Mouse (Mus musculus): Measurements from ENCODE around the gene Mapkapk2.
A peak's percentile ranks its signal among the peaks of the same experiment; 100 is the strongest.

Mapkapk2 gene

DNA sequence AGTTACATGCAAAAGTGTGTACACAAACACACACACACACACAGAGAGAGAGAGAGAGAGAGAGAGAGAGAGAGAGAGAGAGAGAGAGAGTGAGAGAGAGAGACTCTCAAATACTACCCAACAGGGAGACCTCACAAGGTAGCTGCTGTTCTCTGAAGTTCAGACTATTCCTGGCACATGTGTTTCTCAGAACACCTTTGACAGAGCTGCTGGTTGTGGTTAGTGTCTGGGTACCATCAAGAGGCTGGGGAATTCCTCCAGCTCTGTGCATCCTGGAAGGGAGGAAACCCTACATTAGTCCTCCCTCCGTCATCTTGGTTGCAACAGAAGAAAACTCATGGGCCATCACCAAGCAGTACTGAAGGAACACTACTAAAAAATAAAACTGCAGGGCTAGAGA, 16.9 kb downstream of the Mapkapk2 start:
- DNase-seq = no peak

DNA sequence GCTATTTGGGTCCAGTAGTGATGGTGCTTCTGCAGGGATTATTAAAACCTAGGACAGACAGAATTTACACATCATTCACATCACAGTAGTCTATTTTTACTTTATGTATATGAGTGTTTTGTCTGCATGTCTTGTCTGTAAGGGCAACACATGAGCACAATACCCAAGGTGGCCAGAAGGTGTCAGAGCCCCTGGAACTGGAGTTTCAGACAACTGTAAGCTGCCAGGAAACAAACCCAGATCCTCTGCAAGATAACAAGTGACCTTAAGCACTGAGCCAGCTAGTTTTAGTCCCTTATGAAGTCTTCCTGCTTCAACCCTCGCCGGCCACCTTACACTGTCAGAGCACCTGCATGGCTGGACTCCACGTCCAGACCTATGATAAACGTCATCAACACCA, 17.9 kb downstream of the Mapkapk2 start:
- DNase-seq = peak; percentile 46

DNA sequence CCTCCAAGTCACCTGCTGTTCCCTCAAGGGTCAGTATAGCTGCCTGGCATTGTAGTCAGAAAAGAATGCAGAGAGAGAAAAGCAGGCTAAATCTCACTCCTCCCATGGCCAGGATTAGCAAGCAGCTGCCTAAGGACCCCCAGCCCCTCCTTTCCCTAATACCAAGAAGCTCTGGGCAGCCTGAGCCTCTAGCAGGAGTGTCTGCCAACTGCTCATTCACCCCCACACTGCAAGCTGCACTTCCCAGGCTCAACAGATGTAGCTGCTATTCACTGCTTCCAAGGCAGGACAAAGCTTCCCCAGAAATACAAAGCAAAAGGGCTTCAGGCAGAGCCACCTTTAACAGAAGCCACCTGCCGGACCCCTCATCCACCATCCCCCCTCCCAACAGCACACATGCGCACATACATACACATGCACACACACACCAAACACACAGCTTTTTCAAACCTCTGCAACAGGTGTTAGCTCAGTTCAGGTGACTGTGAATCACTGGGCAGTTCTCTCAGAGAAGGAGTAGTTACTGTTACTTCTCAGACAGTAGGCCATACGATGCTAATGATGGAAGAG, 18.8 kb downstream of the Mapkapk2 start:
- no peak for DNase-seq

DNA sequence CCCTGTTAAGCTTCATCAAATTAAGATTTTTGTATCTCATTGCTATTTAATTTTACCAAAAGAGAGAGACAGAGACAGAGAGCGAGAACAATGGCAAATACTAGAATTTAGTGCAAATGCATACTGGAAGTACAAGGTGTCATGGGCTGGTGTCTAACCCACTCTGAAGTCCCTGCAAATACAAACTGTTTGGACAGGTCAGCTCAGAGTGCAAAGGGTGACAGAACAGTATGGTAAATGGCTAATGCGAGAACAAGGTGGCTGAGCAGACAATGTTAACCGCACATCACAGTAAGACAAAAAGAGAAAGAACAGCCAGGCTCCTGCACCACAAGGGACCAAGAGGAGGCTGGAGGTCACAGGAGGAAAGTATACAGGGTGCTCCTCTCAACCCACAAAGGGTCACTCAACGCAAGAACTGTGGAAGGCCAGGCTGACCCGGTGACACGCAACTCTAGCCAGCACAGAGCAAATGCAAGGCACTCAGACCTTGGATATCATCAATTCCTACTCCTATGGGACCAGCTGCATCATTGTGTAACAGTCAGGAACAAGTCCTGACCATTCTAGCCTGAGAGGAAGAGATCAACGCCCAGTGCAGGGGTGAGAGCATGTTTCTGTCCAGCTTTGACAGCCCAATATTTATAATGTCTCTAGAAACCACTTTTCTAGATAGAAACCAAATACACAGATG, 22.4 kb downstream of the Mapkapk2 start:
- no peak for DNase-seq

DNA sequence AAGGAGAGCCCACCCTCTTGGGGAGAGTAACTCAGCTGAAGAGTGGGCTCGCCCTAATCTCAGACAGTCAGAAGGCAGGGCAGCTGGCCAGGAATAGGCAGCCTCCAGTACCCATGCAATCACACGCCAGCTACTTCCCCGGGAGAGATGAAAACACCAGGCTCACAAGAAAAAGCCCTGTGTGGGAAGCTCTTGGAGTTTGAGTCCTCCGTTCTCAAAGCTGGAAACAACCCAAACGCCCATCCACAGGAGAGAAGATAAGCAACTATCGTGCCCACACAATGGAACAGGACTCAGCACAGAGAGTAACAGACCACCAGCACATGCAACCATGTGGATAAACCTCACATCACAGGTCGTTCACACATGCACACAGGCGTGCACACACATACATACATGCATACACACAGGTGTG, 23.1 kb downstream of the Mapkapk2 start:
- no peak for DNase-seq

DNA sequence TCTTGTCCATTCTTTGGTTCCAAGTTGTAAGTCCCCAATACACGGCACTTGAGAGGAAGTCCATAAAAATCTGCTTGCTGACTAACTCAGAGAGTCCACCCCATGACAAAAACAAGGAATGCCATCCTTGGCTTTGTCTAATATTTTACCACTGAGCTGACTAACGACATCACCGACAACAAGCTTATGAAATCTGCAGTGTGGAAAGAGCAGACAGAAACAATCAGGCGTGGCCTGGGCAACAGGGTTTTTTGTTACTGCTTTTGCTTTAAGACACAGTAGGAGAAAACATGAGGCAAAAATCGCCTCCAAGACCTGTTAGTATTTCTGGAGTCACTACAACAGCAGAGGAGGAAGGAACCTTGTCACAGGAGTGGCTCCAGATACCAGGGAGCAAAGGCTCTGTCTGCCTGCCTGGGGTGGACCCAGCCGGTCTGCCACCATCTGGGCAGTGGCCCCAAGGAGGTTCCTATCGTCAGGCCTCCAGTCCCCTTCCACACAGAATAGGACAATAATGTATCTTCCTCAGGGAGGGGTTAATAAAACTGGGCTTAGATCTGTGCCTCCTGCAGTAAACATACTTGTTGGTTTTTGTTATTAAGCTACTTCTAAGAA, 25.1 kb downstream of the Mapkapk2 start:
- DNase-seq = no peak

DNA sequence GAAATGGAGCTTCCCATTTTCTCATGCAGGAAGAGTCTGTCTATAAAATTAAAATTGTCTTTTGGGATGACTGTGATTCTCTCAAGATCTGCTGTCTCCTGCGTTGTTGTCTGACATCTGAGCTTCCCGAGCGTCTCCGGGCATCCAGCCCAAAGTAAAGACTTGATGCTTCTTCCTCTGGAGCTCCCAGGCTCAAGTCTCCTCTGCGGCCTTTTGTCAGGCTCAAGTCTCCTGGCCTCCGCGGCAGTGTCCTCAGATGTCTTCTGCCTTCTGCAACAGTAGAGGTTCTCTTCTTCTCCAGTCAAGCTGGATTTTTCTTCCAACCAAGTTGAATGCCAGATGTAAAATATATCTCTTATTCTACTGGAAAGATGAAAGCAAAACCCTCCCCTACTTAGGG, 28.6 kb downstream of the Mapkapk2 start:
- peak; percentile 49 for DNase-seq

DNA sequence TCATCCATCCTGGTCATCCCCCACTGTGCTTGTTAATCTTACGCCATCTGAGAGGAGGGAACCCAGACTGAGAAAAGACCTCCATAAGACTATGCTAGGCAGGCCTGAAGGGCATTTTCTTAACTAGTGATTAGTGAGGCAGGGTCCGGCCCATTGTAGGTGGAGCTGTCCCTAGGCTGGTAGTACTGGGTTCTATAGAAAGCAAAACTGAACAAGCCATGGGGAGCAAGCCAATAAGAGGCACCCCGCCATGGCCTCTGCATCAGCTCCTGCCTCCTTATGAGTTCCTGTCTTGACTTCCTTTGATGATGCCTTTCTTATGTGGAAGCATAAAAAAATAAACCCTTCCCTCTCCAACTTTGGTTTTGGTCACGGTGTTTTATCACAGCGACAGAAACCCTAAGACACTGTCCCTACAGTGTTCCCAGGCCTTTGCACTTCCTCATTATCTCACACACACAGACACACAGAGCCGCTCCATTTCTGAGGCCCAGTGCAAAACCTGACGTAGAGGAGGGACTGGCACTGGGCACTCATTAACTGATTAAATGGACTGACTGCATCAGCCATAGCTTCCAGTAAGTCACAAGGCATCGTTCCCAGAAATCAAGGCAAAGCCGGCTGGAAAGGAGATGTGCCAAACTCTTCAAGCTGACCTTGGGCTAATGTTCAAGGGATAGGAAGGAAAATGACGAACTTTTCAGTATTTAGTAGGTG, 29.5 kb downstream of the Mapkapk2 start:
- DNase-seq = peak; percentile 42

DNA sequence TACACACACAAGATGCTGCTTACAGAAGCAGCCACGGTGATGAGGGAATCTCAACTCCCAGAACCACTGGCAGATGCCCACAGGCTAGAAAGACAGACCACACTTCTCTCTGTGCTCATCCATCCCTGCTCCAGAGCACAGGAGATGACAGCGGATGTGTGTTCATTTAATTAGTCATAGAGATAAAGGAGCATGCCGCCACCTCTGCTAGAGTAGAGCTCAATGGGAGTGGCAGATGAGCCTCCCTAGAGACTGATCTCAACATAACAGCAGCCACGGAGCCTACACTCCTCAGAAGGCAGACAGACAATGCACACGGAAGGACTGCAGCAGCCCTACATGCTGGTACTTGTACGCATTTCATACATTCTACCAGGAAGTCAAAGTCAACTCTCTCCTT, 33.4 kb downstream of the Mapkapk2 start:
- DNase-seq = no peak

DNA sequence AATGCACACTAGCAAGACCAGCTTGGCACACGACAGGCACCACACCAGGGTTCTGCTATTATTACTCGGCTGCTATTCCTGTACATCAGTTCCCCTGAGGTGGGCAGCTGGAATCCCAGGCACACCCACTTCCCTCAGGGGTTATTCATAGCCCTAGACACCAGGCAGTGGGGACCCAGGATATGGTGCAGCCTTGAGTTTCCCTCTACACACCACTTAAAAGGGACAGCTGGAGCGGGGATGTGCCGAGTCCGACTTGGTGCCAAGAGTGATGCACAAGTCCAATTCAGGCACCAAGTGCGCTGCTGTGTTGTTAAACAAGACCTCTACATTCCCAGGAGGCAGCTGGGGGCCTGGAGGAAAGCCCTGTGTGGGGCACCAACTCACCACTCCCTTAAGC, 34.8 kb downstream of the Mapkapk2 start:
- no peak for DNase-seq

DNA sequence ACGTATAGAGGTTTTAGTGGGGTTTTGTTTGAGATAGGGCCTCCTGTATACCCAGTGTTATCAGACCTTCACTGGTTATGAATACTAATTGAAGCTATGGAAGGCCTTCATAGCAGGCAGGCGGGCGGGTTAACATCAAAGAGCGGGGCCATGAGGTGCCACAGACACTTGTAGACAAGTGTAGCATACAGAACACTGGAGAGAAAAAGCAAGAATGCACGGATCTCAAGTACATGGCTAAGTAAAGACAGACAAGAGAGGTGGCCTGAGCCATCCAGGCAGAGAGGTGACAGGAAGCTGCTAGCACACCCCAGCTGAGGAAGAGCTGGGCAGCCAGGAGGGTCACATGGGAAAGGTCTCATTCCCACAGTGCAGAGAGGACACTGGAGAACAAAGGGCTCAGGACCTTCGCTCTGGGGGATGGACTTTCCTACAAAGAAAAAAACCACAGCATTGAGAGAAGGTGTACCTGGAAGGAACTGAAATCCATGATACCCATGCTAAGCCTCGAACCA, 35.8 kb downstream of the Mapkapk2 start:
- no peak for DNase-seq

DNA sequence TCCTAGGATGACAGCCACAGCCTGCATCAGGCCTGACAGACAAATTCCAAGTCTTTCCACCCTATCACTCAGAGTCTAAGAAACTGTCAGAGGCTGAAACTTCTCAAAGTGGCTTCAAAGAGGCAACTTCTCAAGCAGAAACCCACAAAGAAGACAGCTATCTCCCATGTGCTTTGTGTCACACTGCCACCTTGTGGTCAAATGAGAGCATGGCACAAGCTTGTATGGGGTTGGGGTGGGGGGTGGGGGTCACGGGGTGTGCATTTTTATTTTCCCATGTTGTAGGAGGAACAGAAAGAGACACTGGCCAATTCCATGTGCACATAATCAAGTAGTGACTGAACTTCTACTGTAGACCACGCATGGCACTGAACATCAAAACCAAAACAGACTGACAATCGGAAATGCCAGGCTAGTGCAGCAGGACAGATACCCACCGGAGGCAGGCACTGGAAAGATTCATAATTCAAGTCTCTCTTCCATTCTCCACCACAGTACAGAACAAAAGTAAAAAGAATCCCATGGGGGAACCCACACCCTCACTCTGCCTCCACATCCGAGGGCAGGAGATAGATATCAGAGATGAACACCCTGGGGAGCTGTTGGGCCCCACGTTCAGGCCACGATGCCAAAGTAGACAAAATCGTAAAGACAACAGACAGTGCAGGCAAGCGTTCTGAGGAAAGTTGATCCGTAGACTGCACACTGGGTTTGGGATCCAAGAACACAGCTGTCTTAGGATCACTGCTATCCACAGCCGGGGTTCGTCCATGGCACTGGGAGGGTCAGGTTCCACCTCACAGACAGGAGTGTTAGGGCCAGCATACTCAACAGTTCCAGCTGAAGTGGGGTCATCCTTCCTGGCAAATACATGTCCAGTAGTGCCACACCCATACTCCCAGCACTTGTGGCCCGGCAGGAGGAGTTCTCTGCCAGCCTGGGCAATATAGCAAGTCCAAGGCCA, 37.1 kb downstream of the Mapkapk2 start:
- DNase-seq = peak; percentile 50

DNA sequence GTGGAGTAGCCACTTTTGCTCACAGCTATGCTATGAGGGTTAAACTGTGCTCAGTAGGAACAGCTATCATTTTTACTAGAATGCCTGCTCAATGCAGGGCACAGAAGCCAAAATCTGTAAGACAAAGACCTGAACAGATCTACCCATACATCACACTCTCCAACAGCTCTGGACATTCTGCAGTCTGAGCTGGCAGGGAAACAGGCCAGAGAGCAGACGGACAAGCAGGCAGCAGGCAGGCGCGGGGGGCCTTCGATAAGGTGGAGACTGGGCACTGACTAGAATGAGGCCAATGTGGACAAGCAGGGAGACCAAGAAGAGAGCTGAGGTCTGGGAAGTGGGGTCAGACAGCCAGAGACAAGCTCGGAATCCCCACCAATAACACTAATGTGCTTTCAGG, 37.8 kb downstream of the Mapkapk2 start:
- DNase-seq = no peak

DNA sequence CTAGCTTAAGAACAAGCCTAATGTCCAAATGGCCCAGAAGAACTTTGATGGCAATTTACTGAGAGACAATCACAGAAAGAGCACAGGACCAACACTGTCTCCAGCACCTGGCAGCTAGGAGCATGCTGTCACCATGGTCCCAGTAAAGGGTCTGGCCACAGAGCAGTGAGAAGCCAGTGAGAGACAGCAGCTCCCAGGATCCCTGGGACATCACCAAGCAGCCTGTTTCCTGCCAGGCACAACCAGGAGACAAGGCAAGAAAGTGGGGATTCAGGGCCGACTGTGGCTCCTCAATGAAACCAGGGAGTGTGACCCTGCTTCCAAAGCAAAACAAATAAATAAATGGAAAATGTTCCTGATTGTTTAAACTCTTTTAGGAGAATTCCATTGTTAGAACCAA, 38.2 kb downstream of the Mapkapk2 start:
- no peak for DNase-seq

DNA sequence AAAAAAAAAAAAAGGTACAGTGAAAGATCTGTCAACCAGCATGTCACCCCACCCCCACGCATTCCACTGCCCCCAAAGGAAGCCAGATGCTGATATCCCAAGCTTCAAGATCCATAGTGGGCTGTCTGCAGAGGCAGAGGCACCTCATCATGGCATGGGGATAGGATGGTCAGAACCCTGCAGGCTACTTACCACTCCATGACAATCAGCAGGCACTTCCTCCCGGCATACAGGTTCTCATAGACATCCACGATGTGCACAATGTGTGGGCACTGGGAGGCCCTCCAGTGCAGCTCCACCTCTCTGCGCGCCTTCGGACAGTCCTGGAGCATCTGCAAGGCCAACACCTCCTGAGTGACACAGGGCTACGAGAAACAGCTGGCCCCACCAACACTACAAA, 39.2 kb downstream of the Mapkapk2 start:
- no peak for DNase-seq

DNA sequence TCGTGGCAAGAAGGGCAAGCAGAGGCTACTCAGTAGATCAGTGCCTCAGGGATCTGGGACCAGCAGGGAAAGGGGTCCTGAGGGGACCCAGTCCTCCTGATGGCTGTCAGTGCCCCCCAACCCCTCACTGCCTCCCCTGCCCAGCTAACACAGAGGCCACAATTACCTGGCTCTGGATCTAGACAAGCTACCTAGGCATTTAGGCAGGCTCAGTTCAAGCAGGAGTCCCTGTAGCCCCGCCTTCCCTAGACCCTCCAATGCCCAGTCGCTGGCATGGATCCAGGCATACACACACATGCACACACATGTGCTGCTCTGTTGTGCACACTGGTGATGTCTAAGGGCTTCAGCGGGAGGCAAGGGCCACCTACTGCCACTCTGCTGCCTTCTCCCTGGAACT, 43.4 kb downstream of the Mapkapk2 start:
- no peak for DNase-seq

DNA sequence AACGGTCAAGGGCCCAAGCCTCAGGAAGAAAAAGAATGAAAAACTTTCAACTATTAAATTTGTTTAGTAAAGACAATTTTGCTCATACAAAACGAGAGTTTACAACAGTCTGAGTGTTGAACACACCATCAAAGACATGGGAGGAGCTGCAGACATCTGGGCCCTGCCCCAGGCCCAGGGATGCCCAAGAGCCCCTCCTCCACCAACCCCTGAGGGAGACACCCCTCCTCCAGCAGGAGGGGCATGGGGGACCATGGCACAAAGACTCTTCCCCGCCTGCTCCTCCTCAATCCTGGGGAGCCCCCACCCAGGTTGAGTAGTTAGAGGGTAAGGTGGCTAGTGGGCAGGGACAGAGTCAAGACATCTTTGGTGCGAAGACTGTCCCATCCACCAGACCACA, 44.0 kb downstream of the Mapkapk2 start:
- DNase-seq = no peak

DNA sequence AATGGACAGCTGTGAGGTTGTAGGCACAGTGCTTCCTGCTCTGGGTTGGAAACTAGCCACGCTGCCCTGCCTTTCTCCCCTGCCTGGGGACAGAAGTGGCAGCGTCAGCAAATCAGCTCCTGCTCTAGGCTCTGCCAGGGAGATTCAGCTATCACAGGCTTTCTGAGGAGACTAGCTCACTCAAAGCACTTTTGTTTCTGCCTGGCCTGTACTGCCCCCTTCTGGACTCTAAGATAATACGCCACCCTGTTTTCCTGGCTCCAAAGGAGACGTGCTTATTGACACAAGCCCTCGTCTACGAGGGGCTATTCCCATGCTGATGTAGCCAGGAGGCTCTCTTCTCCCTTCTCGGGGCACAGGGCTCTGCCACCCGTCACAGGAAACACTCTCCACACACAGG, 44.4 kb downstream of the Mapkapk2 start:
- DNase-seq = peak; percentile 67

DNA sequence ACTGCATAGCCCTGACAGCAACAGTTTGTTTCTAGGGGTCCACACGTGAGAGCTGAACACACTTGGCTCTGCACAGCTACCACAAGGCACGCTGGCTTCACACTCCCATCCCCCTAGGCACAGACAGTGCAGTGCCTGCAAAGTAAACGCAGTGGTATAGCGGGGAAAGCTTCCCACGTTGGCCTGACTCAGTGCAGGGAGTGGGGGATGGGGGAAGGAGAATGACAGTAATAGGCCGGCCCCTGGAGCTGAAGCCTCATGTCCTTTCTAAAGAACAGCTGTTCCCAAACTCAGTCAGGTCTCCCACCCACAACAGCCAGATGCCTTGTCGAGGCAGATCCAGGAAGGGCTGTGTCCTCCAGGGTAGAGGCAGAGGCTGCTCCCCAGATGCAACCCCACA, 46.6 kb downstream of the Mapkapk2 start:
- no peak for DNase-seq

DNA sequence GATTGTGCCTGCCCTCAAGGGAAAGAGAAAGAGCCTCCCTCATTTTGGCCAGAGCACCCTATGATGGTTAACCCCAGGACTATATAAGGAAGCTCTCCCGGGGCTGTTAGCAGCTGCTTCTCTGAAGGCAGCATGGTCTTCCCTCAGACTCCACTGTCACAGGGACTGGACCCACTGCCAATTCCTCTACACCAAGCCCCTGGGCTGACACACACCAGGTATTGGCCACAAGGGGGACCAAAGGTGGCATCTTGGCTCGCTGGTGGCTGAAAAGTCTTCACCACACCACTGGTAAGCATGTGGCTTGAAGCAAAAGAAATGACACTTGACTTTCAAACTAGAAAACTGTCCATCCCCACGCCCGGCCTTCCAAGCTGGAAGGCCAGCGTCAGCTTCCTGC, 47.0 kb downstream of the Mapkapk2 start:
- no peak for DNase-seq

DNA sequence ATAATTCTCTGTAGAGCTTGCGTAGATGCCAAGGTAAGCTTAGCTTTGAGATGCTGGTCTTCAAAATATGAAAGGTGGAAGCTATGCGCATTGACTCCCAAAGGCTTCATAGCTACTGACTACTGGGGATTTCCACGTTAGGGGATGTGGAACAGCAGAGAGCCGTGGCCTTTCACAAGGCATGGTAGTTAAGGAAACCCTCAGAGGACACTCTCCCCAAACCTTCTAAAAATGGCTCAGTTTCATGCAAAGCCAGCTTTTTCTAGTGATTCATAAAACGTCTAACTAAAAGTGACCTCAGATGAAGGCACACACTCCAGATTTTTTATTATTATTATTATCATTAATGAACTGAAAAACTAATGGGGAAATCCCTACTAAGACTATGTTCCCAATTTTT, 47.6 kb downstream of the Mapkapk2 start:
- no peak for DNase-seq

DNA sequence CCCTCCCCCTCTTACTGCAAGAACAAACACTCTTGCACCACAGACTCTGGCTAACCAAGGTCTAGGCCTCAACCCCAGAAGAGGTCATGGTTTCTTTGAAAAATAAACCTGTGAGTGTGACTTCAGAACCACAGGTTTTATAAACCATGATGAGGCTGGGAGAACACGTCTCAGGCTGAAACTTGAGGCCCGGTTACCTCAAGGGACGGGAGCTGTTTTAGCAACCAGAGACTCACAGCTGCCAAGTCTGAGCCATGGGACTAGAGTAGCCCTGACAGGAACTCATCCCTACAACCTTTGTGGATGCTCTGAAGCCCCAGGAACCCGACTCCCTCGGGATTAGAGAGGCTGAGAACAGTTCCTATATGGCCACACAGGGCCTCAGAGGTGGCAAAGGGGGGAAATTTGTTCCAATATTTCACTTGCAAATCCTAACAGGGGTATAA, 48.2 kb downstream of the Mapkapk2 start:
- no peak for DNase-seq

Measured in kidney, postnatal 14 days (tissue).